In the genomic region with DNA sequence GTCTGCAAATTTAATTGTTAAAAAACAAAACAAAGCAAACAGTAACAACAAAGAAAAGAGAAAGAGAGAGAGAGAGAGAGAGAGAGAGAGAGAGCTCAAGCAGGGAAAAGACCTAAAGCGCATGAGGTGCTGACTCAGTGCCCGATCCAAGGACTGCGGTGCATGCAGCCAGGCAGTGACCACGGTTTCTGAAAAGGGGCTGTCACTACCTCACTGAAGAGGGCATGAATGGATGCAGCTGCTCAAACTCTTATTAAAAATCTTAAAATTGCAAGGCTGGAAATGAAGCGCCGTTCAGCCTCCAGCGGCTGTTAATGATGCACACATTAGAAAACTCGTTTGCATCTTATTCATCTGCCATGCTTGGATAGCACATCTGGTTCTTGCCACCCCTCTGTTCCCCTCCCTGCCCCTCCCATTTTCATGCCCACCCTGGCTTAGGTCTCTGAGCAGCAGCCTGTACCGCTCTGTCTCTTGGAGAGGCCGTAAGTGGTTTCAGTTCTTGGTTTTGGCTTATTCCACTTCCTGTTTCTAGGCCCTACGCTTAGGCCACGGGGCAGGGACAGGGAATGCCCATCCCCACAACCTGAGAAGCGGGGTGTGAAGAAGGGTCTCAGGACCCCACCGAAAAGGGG, we compare ENCODE assay signal across 19 mouse cellular contexts. TPM values are rescaled to one million over a fixed set of nuclear protein-coding genes. Genes with fewer than 3 reads are reported as not detected.
DNase-seq lines count a peak whose midpoint lies in the region; ATAC-seq and TF ChIP-seq lines count a peak whose summit lies in the region.
"Had no signal": no experiment of that assay in that cellular context is flagged by ENCODE, and none has a peak within 500 bp of the region (broad histone marks: within the 10 kb centered on the region; RNA-seq: fewer than 3 reads in every experiment).

No protein-coding gene starts in this region.

- H3K9me3 ChIP-seq in MEL (replicated peaks; ENCODE audit: insufficient read depth, low read length), result no peaks in the 10 kb centered on the region
- H3K9me3 ChIP-seq in forebrain, embryonic 14.5 days (replicated peaks; ENCODE audit: control insufficient read depth, low read length), result no peaks in the 10 kb centered on the region
- H3K9me3 ChIP-seq: liver, embryonic 12.5 days had no signal

- H3K4me2 ChIP-seq in forebrain, embryonic 14.5 days (ENCODE audit: low read length), result no peak overlapping the region
- H3K4me2 ChIP-seq: liver, embryonic 12.5 days had no signal

- peak; percentile 27 for DNase-seq in layer of hippocampus, adult 11-12 months (ENCODE audit: low spot score)
- no peak for DNase-seq in layer of hippocampus, postnatal 14 days (ENCODE audit: low spot score in 2 of 2)
- DNase-seq in MEL (ENCODE audit: low read depth, low spot score), result no peak
- DNase-seq in forebrain, embryonic 14.5 days (ENCODE audit: low spot score), result no peak
- DNase-seq in monocyte, adult 2 months (ENCODE audit: low read depth in 1 of 2, low spot score in 2 of 2), result peak; percentile 35 to 36
- no peak for DNase-seq in thymus, adult 18-20 months
- no peak for DNase-seq in adrenal gland, adult 2 months
- DNase-seq: cerebellum, adult 11-12 months; embryo, embryonic 11 days; gastrocnemius, postnatal 10 days; lung, postnatal 10 days had no signal

- peak; percentile 35; the same call in 1 of the 2 replicates for ATAC-seq in forebrain, embryonic 14.5 days
- ATAC-seq: intestine, postnatal 0 days; liver, embryonic 12.5 days had no signal

- peaks cover 16 to 37% of the 10 kb centered on the region in 2 experiments for H3K36me3 ChIP-seq in MEL (ENCODE audit: control insufficient read depth in 1 of 2, insufficient read depth in 2 of 2, low read length in 2 of 2)
- H3K36me3 ChIP-seq in forebrain, embryonic 14.5 days (ENCODE audit: control insufficient read depth, insufficient read depth, low read length), result peaks cover 62% of the 10 kb centered on the region

- no peak for TF ChIP-seq EP300 in MEL (IDR thresholded peaks at IDR 0.05; ENCODE audit: low read depth in 1 of 2, low read length in 2 of 2)

- H3K27me3 ChIP-seq in MEL (ENCODE audit: control insufficient read depth in 1 of 2, insufficient read depth in 2 of 2, low read length in 2 of 2), result no peaks in the 10 kb centered on the region
- H3K27me3 ChIP-seq in forebrain, embryonic 14.5 days (replicated peaks; ENCODE audit: control insufficient read depth, insufficient read depth, low read length), result no peaks in the 10 kb centered on the region

- TF ChIP-seq POLR2A in MEL (IDR thresholded peaks at IDR 0.05; ENCODE audit: control insufficient read depth in 1 of 2, insufficient read depth in 1 of 2, low read depth in 1 of 2, low read length in 2 of 2, poor library complexity in 1 of 2), result peak in 1 of 2 experiments; percentile 3; a peak in 1 of 4 replicates

- 81% methylated on average over 14 of the region's 14 CpGs for WGBS in forebrain, embryonic 14.5 days

- H3K27ac ChIP-seq in MEL (ENCODE audit: control insufficient read depth, low read depth, low read length), result no peak overlapping the region
- H3K27ac ChIP-seq in forebrain, embryonic 14.5 days (ENCODE audit: low read depth, low read length), result 0 out of 2 replicates have a peak overlapping the region, but pooled peaks have one; percentile 27
- H3K27ac ChIP-seq: liver, embryonic 12.5 days had no signal

- no peak overlapping the region for H3K9ac ChIP-seq in MEL (ENCODE audit: control insufficient read depth, low read depth, low read length, poor library complexity, severe bottlenecking)
- no peak overlapping the region for H3K9ac ChIP-seq in forebrain, embryonic 14.5 days (ENCODE audit: low read length)
- H3K9ac ChIP-seq: liver, embryonic 12.5 days had no signal

- TF ChIP-seq RAD21 in MEL (IDR thresholded peaks at IDR 0.05; ENCODE audit: low read depth, low read length), result no peak

- peaks cover 6 to 19% of the 10 kb centered on the region in 2 experiments for H3K4me1 ChIP-seq in MEL (ENCODE audit: control insufficient read depth in 1 of 2, insufficient read depth in 2 of 2, low read length in 2 of 2)
- no peaks in the 10 kb centered on the region for H3K4me1 ChIP-seq in forebrain, embryonic 14.5 days (ENCODE audit: control insufficient read depth, insufficient read depth, low read length)

- no peak for TF ChIP-seq CTCF in MEL (IDR thresholded peaks at IDR 0.05 in 2 of 3, conservative IDR thresholded peaks at IDR 0.05 in 1 of 3; ENCODE audit: control insufficient read depth in 1 of 3, insufficient read depth in 1 of 3, low read depth in 2 of 3, low read length in 3 of 3, poor library complexity in 1 of 3, severe bottlenecking in 1 of 3)

- H3K4me3 ChIP-seq in MEL (ENCODE audit: control insufficient read depth in 1 of 2, insufficient read depth in 1 of 2, low read depth in 2 of 2, low read length in 2 of 2), result no peak overlapping the region
- no peak overlapping the region for H3K4me3 ChIP-seq in forebrain, embryonic 14.5 days (ENCODE audit: low read depth, low read length)
- H3K4me3 ChIP-seq: liver, embryonic 12.5 days had no signal

- H3K79me2 ChIP-seq in MEL (ENCODE audit: control insufficient read depth, insufficient read depth, low read length, poor library complexity), result no peaks in the 10 kb centered on the region

TF ChIP-seq in MEL, 35 proteins besides CTCF, POLR2A, EP300 and RAD21:
- TF ChIP-seq MAZ (IDR thresholded peaks at IDR 0.05; ENCODE audit: low read depth, low read length), result 0 out of 2 replicates have a peak, but pooled peaks have one; percentile 43
- no peak for TF ChIP-seq ZNF384 (IDR thresholded peaks at IDR 0.05; ENCODE audit: low read depth, low read length)

RNA-seq across cellular contexts. Expression of a gene that starts 5.0 kb away (rescaled TPM):
- total RNA-seq in layer of hippocampus, postnatal 14 days (2021), result not detected
- total RNA-seq in MEL (2012; rRNA removed), result 0.08 TPM in 1 of 2 replicates, not detected in the other
- polyA plus RNA-seq in MEL (2012; ENCODE audit: insufficient read depth in 1 of 2, insufficient read length in 2 of 2, low read depth in 1 of 2, low replicate concordance in 2 of 2, missing spikeins in 1 of 2), result under 1 TPM in 1 of 2 experiments, not detected in 1; 0.06 TPM
- not detected in 2 replicates for polyA plus RNA-seq in forebrain, embryonic 14.5 days (2014; fragmentation: Nextera tagmentation; extraction: Ambion mirVana)
- total RNA-seq in adrenal gland, adult 2 months (2021), result not detected
- polyA plus RNA-seq in adrenal gland, adult 2 months (2012; rRNA removed), result not detected in 2 replicates
- total RNA-seq: adrenal gland, postnatal 36 days; gastrocnemius, postnatal 10 days; layer of hippocampus, adult 18-20 months; left cerebral cortex, postnatal 14 days had no signal
- polyA plus RNA-seq: heart, embryonic 16.5 days; intestine, postnatal 0 days; liver, embryonic 12.5 days; midbrain, embryonic 16.5 days; small intestine, adult 2 months had no signal

RNA-seq across cellular contexts. Expression of a gene that starts 37.7 kb away (rescaled TPM):
- 10 to 100 TPM; 51.5 to 61.6 TPM for total RNA-seq in layer of hippocampus, postnatal 14 days (2021)
- 43.4 and 47.4 TPM in 2 replicates for total RNA-seq in MEL (2012; rRNA removed)
- 10 to 100 TPM in 1 of 2 experiments, not detected in 1; 71.0 TPM for polyA plus RNA-seq in MEL (2012; ENCODE audit: insufficient read depth in 1 of 2, insufficient read length in 2 of 2, low read depth in 1 of 2, low replicate concordance in 2 of 2, missing spikeins in 1 of 2)
- 71.7 and 86.6 TPM in 2 replicates for polyA plus RNA-seq in forebrain, embryonic 14.5 days (2014; fragmentation: Nextera tagmentation; extraction: Ambion mirVana)
- 10 to 100 TPM; 43.2 to 67.9 TPM for total RNA-seq in adrenal gland, adult 2 months (2021)
- polyA plus RNA-seq in adrenal gland, adult 2 months (2012; rRNA removed), result 55.7 and 61.4 TPM in 2 replicates

RNA-seq across cellular contexts. Expression of a gene that starts 42.1 kb away (rescaled TPM):
- total RNA-seq in layer of hippocampus, postnatal 14 days (2021), result 100 to 1,000 TPM; 258 to 259 TPM
- total RNA-seq in MEL (2012; rRNA removed), result 113 and 131 TPM in 2 replicates
- polyA plus RNA-seq in MEL (2012; ENCODE audit: insufficient read depth in 1 of 2, insufficient read length in 2 of 2, low read depth in 1 of 2, low replicate concordance in 2 of 2, missing spikeins in 1 of 2), result 100 to 1,000 TPM in 1 of 2 experiments, not detected in 1; 183 TPM
- 90.6 and 122 TPM in 2 replicates for polyA plus RNA-seq in forebrain, embryonic 14.5 days (2014; fragmentation: Nextera tagmentation; extraction: Ambion mirVana)
- total RNA-seq in adrenal gland, adult 2 months (2021), result 10 to 100 TPM; 26.3 to 33.3 TPM
- 35.9 and 37.5 TPM in 2 replicates for polyA plus RNA-seq in adrenal gland, adult 2 months (2012; rRNA removed)

Comparison
In these comparisons a context has a peak if more than half of its experiments do, and no peak if none do; other contexts are left out.
1. DNase-seq: peak in layer of hippocampus, adult 11-12 months (single experiment) and monocyte, adult 2 months (2 of 2); none in layer of hippocampus, postnatal 14 days (0 of 2), MEL (single experiment), forebrain, embryonic 14.5 days (single experiment), thymus, adult 18-20 months (0 of 2) and adrenal gland, adult 2 months (single experiment).